Mouse (Mus musculus) spleen, adult 2 months (tissue): Measurements from ENCODE around the gene Lyve1.

Experiments used
- CTCF ChIP-seq: fragments of 200-500 bp; IDR thresholded peaks from 2 replicates; pipeline ENCODE4 v1.5.1; 2011; ENCODE audit warnings: mild to moderate bottlenecking, inconsistent platforms; ENCODE audit not compliant: insufficient read depth, insufficient read length, insufficient replicate concordance; ENCODE audit errors: extremely low read depth
- POLR2A ChIP-seq: fragments of 200-500 bp; IDR thresholded peaks from 2 replicates; pipeline ENCODE4 v1.6.1; 2011; ENCODE audit warnings: low read depth, low read length, inconsistent platforms

DNA sequence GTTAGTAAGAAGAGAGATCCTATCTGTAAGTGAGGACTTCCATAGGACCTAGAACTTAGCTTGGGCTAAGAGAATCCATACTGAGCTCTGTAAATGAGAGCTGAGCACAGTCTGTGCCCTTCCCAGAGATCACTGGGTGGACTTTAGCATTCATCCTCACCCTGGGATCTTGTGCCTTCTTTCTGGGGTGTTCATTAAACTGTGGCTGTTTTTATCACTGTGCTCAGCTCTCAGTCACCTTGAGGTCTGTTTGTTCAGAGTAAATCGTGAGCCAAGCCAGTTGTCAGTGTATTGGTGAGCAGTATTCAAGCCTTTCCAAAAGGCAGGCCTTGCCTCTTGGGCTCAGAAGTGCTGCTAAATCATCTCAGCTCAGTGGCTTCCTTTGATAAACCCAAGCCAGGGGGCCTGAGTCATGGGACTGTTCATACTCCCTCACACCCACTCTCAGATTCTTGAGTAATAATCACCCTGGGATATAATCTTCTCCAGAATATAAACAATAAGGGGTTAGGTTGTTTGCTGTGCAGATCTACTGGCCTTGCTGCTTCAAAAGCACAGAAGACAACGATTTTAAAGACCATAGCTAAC is 18.8 kb upstream of the Lyve1 start:
- TF ChIP-seq CTCF = no peak
- no peak for TF ChIP-seq POLR2A
